Mouse (Mus musculus): ENCODE measurements around the gene Tspan31.

The Tspan31 gene

GRCm38 (mm10) chr10:127042468-127043115 is 27.5 kb downstream of the Tspan31 start:
- DNase-seq (ENCODE audit: low spot score in 2 of 2): no peak

- DNase-seq (ENCODE audit: low spot score in 2 of 2): peak; percentile 88 to 94
Observed at GRCm38 (mm10) chr10:127041774-127042338, 28.2 kb downstream of the Tspan31 start.

GRCm38 (mm10) chr10:127041274-127041766 is 28.7 kb downstream of the Tspan31 start, which contains the start of the genes Mettl1 and Eef1akmt3:
Mettl1 (plus strand) TSS chr10:127041414.
Eef1akmt3 (minus strand) TSS chr10:127041513.
- DNase-seq (ENCODE audit: low spot score in 2 of 2): peak in 1 of 2 experiments; percentile 28

- DNase-seq (ENCODE audit: low spot score in 2 of 2): peak; percentile 62 to 72
Observed at GRCm38 (mm10) chr10:127040569-127041214, 29.4 kb downstream of the Tspan31 start.

- no peak for DNase-seq (ENCODE audit: low spot score in 2 of 2)
Observed at GRCm38 (mm10) chr10:127037641-127038040, 32.4 kb downstream of the Tspan31 start.

- no peak for DNase-seq (ENCODE audit: low spot score in 2 of 2)
Observed at GRCm38 (mm10) chr10:127036273-127036672, 33.8 kb downstream of the Tspan31 start.

GRCm38 (mm10) chr10:127033301-127033741 is 36.7 kb downstream of the Tspan31 start:
- DNase-seq (ENCODE audit: low spot score in 2 of 2): no peak

GRCm38 (mm10) chr10:127030336-127031296 is 39.4 kb downstream of the Tspan31 start, which contains the start of gene Tsfm:
Tsfm (minus strand) TSS chr10:127030840.
- DNase-seq (ENCODE audit: low spot score in 2 of 2): peak; percentile 91 to 93

- no peak for DNase-seq (ENCODE audit: low spot score in 2 of 2)
Observed at GRCm38 (mm10) chr10:127018422-127018821, 51.6 kb downstream of the Tspan31 start.

Data from right cerebral cortex, adult 2 months (tissue).